Mouse (Mus musculus): Measurements from ENCODE around the gene Ifnar2. TPM values are rescaled to one million over a fixed set of nuclear protein-coding genes. Genes with fewer than 3 reads are reported as not detected.

The Ifnar2 gene
- total and polyA plus RNA-seq, 2 experiments = 69.1 to 144 TPM

- no peak for DNase-seq (ENCODE audit: extremely low read depth, low read depth, low spot score)
- no peaks in the 10 kb centered on the region for H3K36me3 ChIP-seq (ENCODE audit: control insufficient read depth, insufficient read depth, low read length)
- WGBS = 42% methylated on average over 10 of the region's 10 CpGs
- no peak overlapping the region for H3K27ac ChIP-seq (replicated peaks; ENCODE audit: insufficient read depth, low read depth, low read length)
- no peaks in the 10 kb centered on the region for H3K79me2 ChIP-seq (ENCODE audit: control insufficient read depth, insufficient read depth, low read length)
- H3K9ac ChIP-seq (ENCODE audit: low read depth, low read length) = no peak overlapping the region
- no peak overlapping the region for H3K4me3 ChIP-seq (ENCODE audit: insufficient read depth, low read depth, low read length)
- no peaks in the 10 kb centered on the region for H3K4me1 ChIP-seq (ENCODE audit: control insufficient read depth, insufficient read depth, low read length)
- H3K27me3 ChIP-seq (ENCODE audit: control insufficient read depth, insufficient read depth, low read length) = no peaks in the 10 kb centered on the region; the same call in 1 of the 2 replicates
- TF ChIP-seq POLR2A (IDR thresholded peaks at IDR 0.05; ENCODE audit: extremely low read depth, insufficient read depth, low read length) = no peak
- no peak for TF ChIP-seq CTCF (IDR thresholded peaks at IDR 0.05; ENCODE audit: low read depth, low read length)
Observed at GRCm38 (mm10) chr16:91334190-91334893, 38.2 kb upstream of the Ifnar2 start.

GRCm38 (mm10) chr16:91336753-91337152, 35.8 kb upstream of the Ifnar2 start:
- no peak for DNase-seq (ENCODE audit: extremely low read depth, low read depth, low spot score)
- TF ChIP-seq CTCF (IDR thresholded peaks at IDR 0.05; ENCODE audit: low read depth, low read length) (no peak), POLR2A (IDR thresholded peaks at IDR 0.05; ENCODE audit: extremely low read depth, insufficient read depth, low read length) (no peak)
- H3K36me3 ChIP-seq (ENCODE audit: control insufficient read depth, insufficient read depth, low read length) = no peaks in the 10 kb centered on the region
- no peak overlapping the region for H3K27ac ChIP-seq (replicated peaks; ENCODE audit: insufficient read depth, low read depth, low read length)
- no peak overlapping the region for H3K4me3 ChIP-seq (ENCODE audit: insufficient read depth, low read depth, low read length)
- no peaks in the 10 kb centered on the region; the same call in 1 of the 2 replicates for H3K27me3 ChIP-seq (ENCODE audit: control insufficient read depth, insufficient read depth, low read length)
- no peaks in the 10 kb centered on the region for H3K79me2 ChIP-seq (ENCODE audit: control insufficient read depth, insufficient read depth, low read length)
- H3K9ac ChIP-seq (ENCODE audit: low read depth, low read length) = no peak overlapping the region
- no peaks in the 10 kb centered on the region for H3K4me1 ChIP-seq (ENCODE audit: control insufficient read depth, insufficient read depth, low read length)
- 80% methylated on average over 4 of the region's 4 CpGs for WGBS

GRCm38 (mm10) chr16:91337480-91337879, 35.1 kb upstream of the Ifnar2 start:
- H3K36me3 ChIP-seq (ENCODE audit: control insufficient read depth, insufficient read depth, low read length) = no peaks in the 10 kb centered on the region
- H3K27me3 ChIP-seq (ENCODE audit: control insufficient read depth, insufficient read depth, low read length) = no peaks in the 10 kb centered on the region; the same call in 1 of the 2 replicates
- WGBS = 79% methylated on average over 5 of the region's 5 CpGs
- DNase-seq (ENCODE audit: extremely low read depth, low read depth, low spot score) = no peak
- TF ChIP-seq POLR2A (IDR thresholded peaks at IDR 0.05; ENCODE audit: extremely low read depth, insufficient read depth, low read length) (no peak), CTCF (IDR thresholded peaks at IDR 0.05; ENCODE audit: low read depth, low read length) (no peak)
- no peak overlapping the region for H3K27ac ChIP-seq (replicated peaks; ENCODE audit: insufficient read depth, low read depth, low read length)
- no peaks in the 10 kb centered on the region for H3K4me1 ChIP-seq (ENCODE audit: control insufficient read depth, insufficient read depth, low read length)
- no peak overlapping the region for H3K9ac ChIP-seq (ENCODE audit: low read depth, low read length)
- H3K4me3 ChIP-seq (ENCODE audit: insufficient read depth, low read depth, low read length) = no peak overlapping the region
- H3K79me2 ChIP-seq (ENCODE audit: control insufficient read depth, insufficient read depth, low read length) = no peaks in the 10 kb centered on the region

GRCm38 (mm10) chr16:91346491-91346890, 26.1 kb upstream of the Ifnar2 start:
- no peak overlapping the region for H3K27ac ChIP-seq (replicated peaks; ENCODE audit: insufficient read depth, low read depth, low read length)
- WGBS = 75% methylated on average over 9 of the region's 9 CpGs

GRCm38 (mm10) chr16:91347491-91348263, 24.9 kb upstream of the Ifnar2 start:
- Histone ChIP-seq H3K79me2 (ENCODE audit: control insufficient read depth, insufficient read depth, low read length) (no peaks in the 10 kb centered on the region), H3K36me3 (ENCODE audit: control insufficient read depth, insufficient read depth, low read length) (no peaks in the 10 kb centered on the region), H3K27me3 (ENCODE audit: control insufficient read depth, insufficient read depth, low read length) (no peaks in the 10 kb centered on the region), H3K4me1 (ENCODE audit: control insufficient read depth, insufficient read depth, low read length) (no peaks in the 10 kb centered on the region), H3K27ac (replicated peaks; ENCODE audit: insufficient read depth, low read depth, low read length) (no peak overlapping the region), H3K9ac (ENCODE audit: low read depth, low read length) (no peak overlapping the region), H3K4me3 (ENCODE audit: insufficient read depth, low read depth, low read length) (no peak overlapping the region)
- DNase-seq (ENCODE audit: extremely low read depth, low read depth, low spot score) = no peak
- TF ChIP-seq CTCF (IDR thresholded peaks at IDR 0.05; ENCODE audit: low read depth, low read length) = no peak
- no peak for TF ChIP-seq POLR2A (IDR thresholded peaks at IDR 0.05; ENCODE audit: extremely low read depth, insufficient read depth, low read length)
- 67% methylated on average over 20 of the region's 20 CpGs for WGBS

More at GRCm38 (mm10) chr16:91346491-91346890, 26.1 kb upstream of the Ifnar2 start:
- Histone ChIP-seq H3K36me3 (ENCODE audit: control insufficient read depth, insufficient read depth, low read length) (no peaks in the 10 kb centered on the region), H3K9ac (ENCODE audit: low read depth, low read length) (no peak overlapping the region), H3K4me1 (ENCODE audit: control insufficient read depth, insufficient read depth, low read length) (no peaks in the 10 kb centered on the region), H3K27me3 (ENCODE audit: control insufficient read depth, insufficient read depth, low read length) (no peaks in the 10 kb centered on the region), H3K4me3 (ENCODE audit: insufficient read depth, low read depth, low read length) (no peak overlapping the region), H3K79me2 (ENCODE audit: control insufficient read depth, insufficient read depth, low read length) (no peaks in the 10 kb centered on the region)
- TF ChIP-seq CTCF (IDR thresholded peaks at IDR 0.05; ENCODE audit: low read depth, low read length) (no peak), POLR2A (IDR thresholded peaks at IDR 0.05; ENCODE audit: extremely low read depth, insufficient read depth, low read length) (no peak)
- DNase-seq (ENCODE audit: extremely low read depth, low read depth, low spot score) = no peak

- Histone ChIP-seq H3K27ac (replicated peaks; ENCODE audit: insufficient read depth, low read depth, low read length) (no peak overlapping the region), H3K27me3 (ENCODE audit: control insufficient read depth, insufficient read depth, low read length) (no peaks in the 10 kb centered on the region), H3K4me1 (ENCODE audit: control insufficient read depth, insufficient read depth, low read length) (no peaks in the 10 kb centered on the region), H3K4me3 (ENCODE audit: insufficient read depth, low read depth, low read length) (no peak overlapping the region), H3K79me2 (ENCODE audit: control insufficient read depth, insufficient read depth, low read length) (no peaks in the 10 kb centered on the region), H3K9ac (ENCODE audit: low read depth, low read length) (no peak overlapping the region), H3K36me3 (ENCODE audit: control insufficient read depth, insufficient read depth, low read length) (no peaks in the 10 kb centered on the region)
- DNase-seq (ENCODE audit: extremely low read depth, low read depth, low spot score) = no peak
- WGBS = 81% methylated on average over 14 of the region's 14 CpGs
- TF ChIP-seq CTCF (IDR thresholded peaks at IDR 0.05; ENCODE audit: low read depth, low read length) (no peak), POLR2A (IDR thresholded peaks at IDR 0.05; ENCODE audit: extremely low read depth, insufficient read depth, low read length) (no peak)
Observed at GRCm38 (mm10) chr16:91348264-91348565, 24.4 kb upstream of the Ifnar2 start.

Data from liver, adult 2 months (tissue).